Mouse (Mus musculus) midbrain, embryonic 10.5 days (tissue): ENCODE measurements at regions not wholly inside any gene's neighbourhood (a gene's known extent, or its start where the extent isn't known, plus 50 kb on each side); places are given as distances from the start of the nearest gene placed in this dataset.
A peak's percentile ranks its signal among the peaks of the same experiment; 100 is the strongest.

Source experiments
- DNase-seq: peaks from one replicate; pipeline ENCODE4 v3.0.0-alpha.2; 2017; ENCODE audit warnings: low spot score
- H3K27ac ChIP-seq: fragments of 300-500 bp; sonication (generic); replicated peaks from 2 replicates; pipeline ENCODE4 v1.5.1; 2016; ENCODE audit warnings: mild to moderate bottlenecking
- H3K27me3 ChIP-seq: fragments of 300-500 bp; sonication (generic); 2 replicates; pipeline ENCODE4 v1.6.1; 2016; ENCODE audit warnings: low read depth, mild to moderate bottlenecking; ENCODE audit not compliant: poor library complexity, severe bottlenecking
- H3K36me3 ChIP-seq: fragments of 300-500 bp; sonication (generic); 2 replicates; pipeline ENCODE4 v1.6.1; 2016; ENCODE audit warnings: mild to moderate bottlenecking, moderate library complexity
- H3K4me1 ChIP-seq: fragments of 300-500 bp; sonication (generic); 2 replicates; pipeline ENCODE4 v1.6.1; 2016
- H3K4me3 ChIP-seq: fragments of 300-500 bp; sonication (generic); 2 replicates; pipeline ENCODE4 v1.5.1; 2016; ENCODE audit warnings: mild to moderate bottlenecking, moderate library complexity
- H3K9me3 ChIP-seq: fragments of 300-500 bp; sonication (generic); replicated peaks from 2 replicates; pipeline ENCODE4 v1.6.1; 2016; ENCODE audit warnings: mild to moderate bottlenecking
- WGBS: fragments of 180-500 bp; shearing (Covaris S2); methylation state at CpG from one replicate; pipeline ENCODE4 v1.1.7; 2016; 5-methylcytosine and 5-hydroxymethylcytosine counted together

GRCm38 (mm10) chr6:141136664-141137375 lies 112.2 kb upstream of the Pde3a start:
- H3K9me3 ChIP-seq, result no peaks in the 10 kb centered on the region
- WGBS, result 73% methylated on average over 12 of the region's 12 CpGs
- no peak overlapping the region for H3K4me3 ChIP-seq
- no peak for DNase-seq
- peaks cover 10% of the 10 kb centered on the region for H3K4me1 ChIP-seq
- 0 out of 2 replicates have a peak overlapping the region, but pooled peaks have one; percentile 23 for H3K27ac ChIP-seq
- no peaks in the 10 kb centered on the region for H3K27me3 ChIP-seq
- no peaks in the 10 kb centered on the region for H3K36me3 ChIP-seq

GRCm38 (mm10) chr6:141141016-141141415 lies 108.1 kb upstream of the Pde3a start:
- no peak for DNase-seq
- H3K27me3 ChIP-seq, result no peaks in the 10 kb centered on the region
- H3K4me3 ChIP-seq, result no peak overlapping the region
- H3K4me1 ChIP-seq, result peaks cover 10% of the 10 kb centered on the region
- H3K36me3 ChIP-seq, result no peaks in the 10 kb centered on the region
- no peaks in the 10 kb centered on the region for H3K9me3 ChIP-seq
- 93% methylated on average over 22 of the region's 22 CpGs for WGBS
- H3K27ac ChIP-seq, result no peak overlapping the region

- H3K36me3 ChIP-seq, result no peaks in the 10 kb centered on the region
- no peak for DNase-seq
- peaks cover 10% of the 10 kb centered on the region for H3K4me1 ChIP-seq
- 59% methylated on average over 5 of the region's 5 CpGs for WGBS
- no peak overlapping the region for H3K4me3 ChIP-seq
- no peaks in the 10 kb centered on the region for H3K27me3 ChIP-seq
- no peaks in the 10 kb centered on the region for H3K9me3 ChIP-seq
- H3K27ac ChIP-seq, result no peak overlapping the region
These were observed 100.5 kb upstream of the Pde3a start for GRCm38 (mm10) chr6:141148417-141149169.

- WGBS, result 90% methylated on average over 12 of the region's 12 CpGs
- H3K4me1 ChIP-seq, result peaks cover 10% of the 10 kb centered on the region
- H3K27me3 ChIP-seq, result no peaks in the 10 kb centered on the region
- H3K9me3 ChIP-seq, result no peaks in the 10 kb centered on the region
- no peak overlapping the region for H3K4me3 ChIP-seq
- H3K36me3 ChIP-seq, result no peaks in the 10 kb centered on the region
- H3K27ac ChIP-seq, result no peak overlapping the region
- no peak for DNase-seq
These were observed 99.7 kb upstream of the Pde3a start for GRCm38 (mm10) chr6:141149170-141149917.

- Histone ChIP-seq H3K27me3 (no peaks in the 10 kb centered on the region), H3K4me3 (no peak overlapping the region), H3K4me1 (no peaks in the 10 kb centered on the region), H3K27ac (no peak overlapping the region), H3K9me3 (peaks cover 11% of the 10 kb centered on the region; the same call in 1 of the 2 replicates), H3K36me3 (no peaks in the 10 kb centered on the region)
- 86% methylated on average over 5 of the region's 5 CpGs for WGBS
- no peak for DNase-seq
These were observed 89.7 kb upstream of the Pde3a start for GRCm38 (mm10) chr6:141159326-141159725.

GRCm38 (mm10) chr6:141161626-141162233 lies 87.3 kb upstream of the Pde3a start:
- Histone ChIP-seq H3K4me3 (no peak overlapping the region), H3K36me3 (no peaks in the 10 kb centered on the region), H3K27me3 (no peaks in the 10 kb centered on the region), H3K4me1 (no peaks in the 10 kb centered on the region), H3K9me3 (no peaks in the 10 kb centered on the region), H3K27ac (no peak overlapping the region)
- 81% methylated on average over 3 of the region's 3 CpGs for WGBS
- no peak for DNase-seq

GRCm38 (mm10) chr6:141167270-141167669 lies 81.8 kb upstream of the Pde3a start:
- DNase-seq, result no peak
- Histone ChIP-seq H3K27me3 (no peaks in the 10 kb centered on the region), H3K27ac (no peak overlapping the region), H3K9me3 (no peaks in the 10 kb centered on the region), H3K4me1 (no peaks in the 10 kb centered on the region), H3K4me3 (no peak overlapping the region), H3K36me3 (no peaks in the 10 kb centered on the region)
- WGBS, result 86% methylated on average over 3 of the region's 3 CpGs

- Histone ChIP-seq H3K27me3 (no peaks in the 10 kb centered on the region), H3K36me3 (no peaks in the 10 kb centered on the region), H3K9me3 (no peaks in the 10 kb centered on the region), H3K4me3 (no peak overlapping the region), H3K27ac (no peak overlapping the region), H3K4me1 (no peaks in the 10 kb centered on the region)
- WGBS, result 83% methylated on average over 3 of the region's 3 CpGs
- DNase-seq, result no peak
These were observed 80.7 kb upstream of the Pde3a start for GRCm38 (mm10) chr6:141168356-141168755.

- WGBS, result 62% methylated on average over 1 of the region's 1 CpGs
- Histone ChIP-seq H3K4me3 (no peak overlapping the region), H3K4me1 (peaks cover 5% of the 10 kb centered on the region; the same call in 1 of the 2 replicates)
These were observed 65.3 kb upstream of the Pde3a start for GRCm38 (mm10) chr6:141183782-141184181.

GRCm38 (mm10) chr6:141188036-141188435 lies 61.0 kb upstream of the Pde3a start:
- H3K9me3 ChIP-seq, result no peaks in the 10 kb centered on the region
- no peaks in the 10 kb centered on the region for H3K27me3 ChIP-seq
- H3K36me3 ChIP-seq, result no peaks in the 10 kb centered on the region
- no peak overlapping the region for H3K27ac ChIP-seq
- WGBS, result 85% methylated on average over 3 of the region's 3 CpGs
- H3K4me1 ChIP-seq, result peaks cover 5% of the 10 kb centered on the region; the same call in 1 of the 2 replicates
- no peak overlapping the region for H3K4me3 ChIP-seq
- no peak for DNase-seq

More at GRCm38 (mm10) chr6:141183782-141184181, 65.3 kb upstream of the Pde3a start:
- no peaks in the 10 kb centered on the region for H3K9me3 ChIP-seq
- H3K36me3 ChIP-seq, result no peaks in the 10 kb centered on the region
- no peak for DNase-seq
- no peak overlapping the region for H3K27ac ChIP-seq
- no peaks in the 10 kb centered on the region for H3K27me3 ChIP-seq

- H3K36me3 ChIP-seq, result no peaks in the 10 kb centered on the region
- peaks cover under 1% of the 10 kb centered on the region; the same call in 1 of the 2 replicates for H3K4me1 ChIP-seq
- no peak for DNase-seq
- 69% methylated on average over 5 of the region's 5 CpGs for WGBS
- H3K27ac ChIP-seq, result no peak overlapping the region
- no peak overlapping the region for H3K4me3 ChIP-seq
- no peaks in the 10 kb centered on the region for H3K27me3 ChIP-seq
- no peaks in the 10 kb centered on the region for H3K9me3 ChIP-seq
These were observed 60.0 kb upstream of the Pde3a start for GRCm38 (mm10) chr6:141189093-141189492.

- WGBS, result 88% methylated on average over 3 of the region's 3 CpGs
- H3K27ac ChIP-seq, result no peak overlapping the region
- no peaks in the 10 kb centered on the region for H3K27me3 ChIP-seq
- H3K36me3 ChIP-seq, result no peaks in the 10 kb centered on the region
- H3K4me1 ChIP-seq, result no peaks in the 10 kb centered on the region; the same call in 1 of the 2 replicates
- H3K4me3 ChIP-seq, result no peak overlapping the region
- H3K9me3 ChIP-seq, result no peaks in the 10 kb centered on the region
- DNase-seq, result no peak
These were observed 59.4 kb upstream of the Pde3a start for GRCm38 (mm10) chr6:141189701-141190100.
